Mouse (Mus musculus) embryonic fibroblast, embryonic 13.5 days (primary cell): ENCODE data around the gene Glis1.

Source experiments
- CTCF ChIP-seq: IDR thresholded peaks from 2 replicates; pipeline ENCODE4 v1.5.1; 2011; ENCODE audit warnings: mild to moderate bottlenecking, control low read depth, low read length, moderate library complexity, borderline replicate concordance; ENCODE audit not compliant: insufficient read depth
- POLR2A ChIP-seq: IDR thresholded peaks from 2 replicates; pipeline ENCODE4 v1.6.1; 2011; ENCODE audit warnings: low read depth, mild to moderate bottlenecking, control low read depth, low read length, moderate library complexity

DNA sequence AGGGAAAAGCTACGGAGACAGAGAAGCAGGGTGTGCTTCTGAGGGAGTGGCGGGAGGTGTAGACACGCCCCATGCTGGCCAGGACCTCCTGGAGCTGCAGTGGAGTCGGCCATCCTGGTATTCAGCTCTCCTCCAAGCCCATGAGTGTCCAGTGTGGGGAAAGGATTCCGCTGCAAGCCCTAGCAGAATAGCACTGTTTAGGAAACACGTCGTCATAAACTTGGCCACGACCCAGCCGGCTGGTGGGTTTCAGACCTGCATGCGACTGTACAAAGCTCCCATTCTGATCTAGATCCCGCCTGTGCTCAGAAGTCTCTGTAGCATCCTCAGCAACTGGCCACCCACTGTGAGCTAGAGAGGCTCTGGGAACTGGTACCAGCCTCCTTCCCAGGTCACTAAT is 41.9 kb downstream of the Glis1 start:
- TF ChIP-seq CTCF (no peak), POLR2A (no peak)
